Mouse (Mus musculus) layer of hippocampus, postnatal 36 days (tissue): Measurements from ENCODE around the gene Lgals9. TPM values are rescaled to one million over a fixed set of nuclear protein-coding genes. Genes with fewer than 3 reads are reported as not detected.

ENCODE experiments used
- DNase-seq, 2 experiments: peaks; one replicate each; pipeline ENCODE4 v3.0.0; 2022
- total RNA-seq, 2 experiments: library from RNA; stranded (reverse); gene quantifications; 2 replicates each; pipeline ENCODE4 v1.2.3; 2021

Lgals9 gene
- total RNA-seq, 2 experiments from 2014 or later, result 4.9 to 5.0 TPM

GRCm38 (mm10) chr11:78920411-78920939 is 64.3 kb downstream of the Lgals9 start, which contains the start of gene Nos2:
Gene Nos2, plus strand, starts transcription at chr11:78920787.
- DNase-seq, result no peak

GRCm38 (mm10) chr11:78919745-78920144 is 65.0 kb downstream of the Lgals9 start:
- DNase-seq, result no peak

- DNase-seq, result no peak
Measured at GRCm38 (mm10) chr11:78916410-78916809, 68.3 kb downstream of the Lgals9 start.

- DNase-seq, result no peak
Measured at GRCm38 (mm10) chr11:78915473-78915872, 69.3 kb downstream of the Lgals9 start.

Other genes with a start within 250 kb of the Lgals9 start
- 10 to 100 TPM; 15.0 to 19.4 TPM for gene Ccnq, start 233.2 kb downstream of the Lgals9 start, total RNA-seq
- gene Lyrm9, start 158.4 kb downstream of the Lgals9 start, total RNA-seq, result 10 to 100 TPM; 14.9 to 22.3 TPM
- under 1 TPM; 0.37 to 0.51 TPM for gene Nos2, start 64.2 kb downstream of the Lgals9 start, total RNA-seq
- 100 to 1,000 TPM; 183 to 261 TPM for gene Ksr1, start 161.5 kb upstream of the Lgals9 start, total RNA-seq